Mouse (Mus musculus) neural tube, embryonic 14.5 days (tissue): ENCODE measurements around the gene Gm8369. TPM values are rescaled to one million over a fixed set of nuclear protein-coding genes. Genes with fewer than 3 reads are reported as not detected.
"Not testable (repeated sequence)": the region's sequence is repeated elsewhere in the genome, so short reads cannot be mapped to it uniquely, and the experiment has no call there.

ENCODE experiments used
- ATAC-seq: fragments of 200-750 bp; cut with Nextera tagmentation; 2 replicates; pipeline ENCODE4 v1.8.0; 2017; ENCODE audit warnings: low read depth, mild to moderate bottlenecking, moderate TSS enrichment, moderate library complexity
- H3K27ac ChIP-seq: fragments of 300-500 bp; sonication (generic); 2 replicates; pipeline ENCODE4 v1.5.1; 2014; ENCODE audit warnings: low read depth, mild to moderate bottlenecking, control low read depth, low read length, moderate library complexity, mixed read lengths
- H3K27me3 ChIP-seq: fragments of 300-500 bp; sonication (generic); 2 replicates; pipeline ENCODE4 v1.6.1; 2014; ENCODE audit warnings: low read length; ENCODE audit not compliant: control insufficient read depth, insufficient read depth
- H3K36me3 ChIP-seq: fragments of 300-500 bp; sonication (generic); 2 replicates; pipeline ENCODE4 v1.6.1; 2014; ENCODE audit warnings: low read length, mixed read lengths; ENCODE audit not compliant: control insufficient read depth, insufficient read depth
- H3K4me1 ChIP-seq: fragments of 300-500 bp; sonication (generic); 2 replicates; pipeline ENCODE4 v1.6.1; 2014; ENCODE audit warnings: low read length; ENCODE audit not compliant: control insufficient read depth, insufficient read depth
- H3K4me2 ChIP-seq: fragments of 300-500 bp; sonication (generic); 2 replicates; pipeline ENCODE4 v1.6.1; 2014; ENCODE audit warnings: mild to moderate bottlenecking, low read depth, low read length, control low read depth
- H3K4me3 ChIP-seq: fragments of 300-500 bp; sonication (generic); 2 replicates; pipeline ENCODE4 v1.5.1; 2014; ENCODE audit warnings: low read depth, low read length, control low read depth, mixed read lengths
- H3K9ac ChIP-seq: fragments of 300-500 bp; sonication (generic); replicated peaks from 2 replicates; pipeline ENCODE4 v1.6.1; 2014; ENCODE audit warnings: low read depth, mild to moderate bottlenecking, control low read depth, low read length, mixed read lengths
- H3K9me3 ChIP-seq: fragments of 300-500 bp; sonication (generic); 2 replicates; pipeline ENCODE4 v1.6.1; 2016; ENCODE audit warnings: low read length; ENCODE audit not compliant: control insufficient read depth
- WGBS: fragments of 180-500 bp; shearing (Covaris S2); extraction: QIAGEN DNeasy Blood & Tissue Kit; methylation state at CpG from one replicate; pipeline ENCODE4 v1.1.7; 2014; 5-methylcytosine and 5-hydroxymethylcytosine counted together
- polyA plus RNA-seq: library from polyadenylated mRNA; unstranded; fragments of >200 nt; fragmentation: Nextera tagmentation; extraction: Ambion mirVana; gene quantifications from 2 replicates; pipeline ENCODE4 v1.2.1, GENCODE M21; 2014

The Gm8369 gene
- polyA plus RNA-seq, 1 experiment from 2014 or later: not detected

GRCm38 (mm10) chr19:11496361-11496760 is 10.6 kb downstream of the Gm8369 start:
- Histone ChIP-seq H3K9me3 (no peaks in the 10 kb centered on the region), H3K27me3 (no peaks in the 10 kb centered on the region), H3K9ac (no peak overlapping the region), H3K36me3 (no peaks in the 10 kb centered on the region), H3K4me2 (no peak overlapping the region), H3K4me3 (no peak overlapping the region), H3K4me1 (no peaks in the 10 kb centered on the region), H3K27ac (no peak overlapping the region)
- no peak for ATAC-seq
- WGBS: 84% methylated on average over 6 of the region's 6 CpGs

GRCm38 (mm10) chr19:11497300-11497699 is 11.6 kb downstream of the Gm8369 start:
- H3K27me3 ChIP-seq, H3K4me3 ChIP-seq, H3K4me2 ChIP-seq, H3K27ac ChIP-seq, ATAC-seq, H3K4me1 ChIP-seq, H3K9me3 ChIP-seq, H3K9ac ChIP-seq, H3K36me3 ChIP-seq: not testable (repeated sequence)
- 87% methylated on average over 1 of the region's 1 CpGs for WGBS

GRCm38 (mm10) chr19:11500796-11501195 is 15.1 kb downstream of the Gm8369 start:
- H3K4me1 ChIP-seq: no peaks in the 10 kb centered on the region
- ATAC-seq: no peak
- WGBS: 98% methylated on average over 1 of the region's 1 CpGs

GRCm38 (mm10) chr19:11501326-11501725 is 15.6 kb downstream of the Gm8369 start:
- H3K9ac ChIP-seq: no peak overlapping the region
- H3K27ac ChIP-seq: no peak overlapping the region
- no peak overlapping the region for H3K4me3 ChIP-seq
- H3K27me3 ChIP-seq: no peaks in the 10 kb centered on the region
- ATAC-seq: no peak
- 93% methylated on average over 4 of the region's 4 CpGs for WGBS
- H3K4me1 ChIP-seq: no peaks in the 10 kb centered on the region
- H3K9me3 ChIP-seq: no peaks in the 10 kb centered on the region
- no peak overlapping the region for H3K4me2 ChIP-seq
- H3K36me3 ChIP-seq: no peaks in the 10 kb centered on the region

More at GRCm38 (mm10) chr19:11500796-11501195, 15.1 kb downstream of the Gm8369 start:
- Histone ChIP-seq H3K27me3 (no peaks in the 10 kb centered on the region), H3K9ac (no peak overlapping the region), H3K9me3 (no peaks in the 10 kb centered on the region), H3K4me2 (no peak overlapping the region), H3K4me3 (no peak overlapping the region), H3K27ac (no peak overlapping the region), H3K36me3 (no peaks in the 10 kb centered on the region)

GRCm38 (mm10) chr19:11504857-11505256 is 19.1 kb downstream of the Gm8369 start:
- H3K4me2 ChIP-seq: no peak overlapping the region
- H3K27me3 ChIP-seq: no peaks in the 10 kb centered on the region
- no peak overlapping the region for H3K9ac ChIP-seq
- H3K27ac ChIP-seq: no peak overlapping the region
- H3K4me3 ChIP-seq: no peak overlapping the region
- WGBS: 88% methylated on average over 1 of the region's 1 CpGs
- H3K36me3 ChIP-seq: no peaks in the 10 kb centered on the region
- no peak for ATAC-seq
- no peaks in the 10 kb centered on the region for H3K4me1 ChIP-seq
- H3K9me3 ChIP-seq: no peaks in the 10 kb centered on the region

- H3K36me3 ChIP-seq: no peaks in the 10 kb centered on the region
- H3K4me3 ChIP-seq: no peak overlapping the region
- no peak for ATAC-seq
- no peaks in the 10 kb centered on the region for H3K9me3 ChIP-seq
- no peak overlapping the region for H3K4me2 ChIP-seq
- H3K27ac ChIP-seq: no peak overlapping the region
- no peak overlapping the region for H3K9ac ChIP-seq
- no peaks in the 10 kb centered on the region for H3K27me3 ChIP-seq
- WGBS: 81% methylated on average over 1 of the region's 1 CpGs
- no peaks in the 10 kb centered on the region for H3K4me1 ChIP-seq
Measured at GRCm38 (mm10) chr19:11513458-11513857, 27.7 kb downstream of the Gm8369 start.

GRCm38 (mm10) chr19:11516246-11516645 is 30.5 kb downstream of the Gm8369 start, which contains the start of gene Ms4a6b:
Gene Ms4a6b (plus strand): TSS chr19:11516512.
- Histone ChIP-seq H3K4me1 (no peaks in the 10 kb centered on the region), H3K9me3 (no peaks in the 10 kb centered on the region)

DNA sequence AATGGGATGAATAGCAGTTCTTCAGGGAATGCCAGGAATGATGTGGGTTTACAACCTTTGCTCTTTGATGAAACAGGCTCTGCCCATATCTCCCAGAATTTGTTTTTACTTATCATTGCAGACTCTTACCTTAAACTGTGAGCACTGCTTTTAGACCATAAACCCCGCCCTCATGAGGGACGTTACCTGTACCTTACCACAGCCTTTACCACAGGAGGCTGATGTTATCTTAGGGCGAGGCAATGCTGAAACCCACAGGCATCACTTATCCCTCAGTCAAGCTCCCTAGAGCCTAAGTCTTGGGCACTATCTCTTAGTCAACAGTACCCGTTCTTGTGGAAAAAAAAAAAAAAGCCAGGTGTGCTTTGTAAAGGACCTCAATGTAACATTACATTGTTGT is 31.1 kb downstream of the Gm8369 start:
- Histone ChIP-seq H3K9me3 (no peaks in the 10 kb centered on the region), H3K9ac (no peak overlapping the region), H3K4me1 (no peaks in the 10 kb centered on the region), H3K36me3 (no peaks in the 10 kb centered on the region), H3K4me3 (no peak overlapping the region), H3K27me3 (no peaks in the 10 kb centered on the region), H3K27ac (no peak overlapping the region), H3K4me2 (no peak overlapping the region)
- ATAC-seq: no peak
- WGBS: 75% methylated on average over 4 of the region's 4 CpGs

More at GRCm38 (mm10) chr19:11516246-11516645, 30.5 kb downstream of the Gm8369 start, which contains the start of gene Ms4a6b:
- no peaks in the 10 kb centered on the region for H3K36me3 ChIP-seq
- ATAC-seq: no peak
- no peak within 1 kb of the TSS for H3K9ac ChIP-seq
- no peak within 1 kb of the TSS for H3K4me2 ChIP-seq
- no peak within 1 kb of the TSS for H3K27ac ChIP-seq
- no peaks in the 10 kb centered on the region for H3K27me3 ChIP-seq
- no peak within 1 kb of the TSS for H3K4me3 ChIP-seq

- H3K9me3 ChIP-seq, H3K4me2 ChIP-seq, H3K36me3 ChIP-seq, ATAC-seq, H3K27ac ChIP-seq, H3K27me3 ChIP-seq, H3K9ac ChIP-seq, H3K4me3 ChIP-seq, H3K4me1 ChIP-seq: not testable (repeated sequence)
- WGBS: 46% methylated on average over 1 of the region's 1 CpGs
Measured at GRCm38 (mm10) chr19:11517373-11517772, 31.6 kb downstream of the Gm8369 start.

DNA sequence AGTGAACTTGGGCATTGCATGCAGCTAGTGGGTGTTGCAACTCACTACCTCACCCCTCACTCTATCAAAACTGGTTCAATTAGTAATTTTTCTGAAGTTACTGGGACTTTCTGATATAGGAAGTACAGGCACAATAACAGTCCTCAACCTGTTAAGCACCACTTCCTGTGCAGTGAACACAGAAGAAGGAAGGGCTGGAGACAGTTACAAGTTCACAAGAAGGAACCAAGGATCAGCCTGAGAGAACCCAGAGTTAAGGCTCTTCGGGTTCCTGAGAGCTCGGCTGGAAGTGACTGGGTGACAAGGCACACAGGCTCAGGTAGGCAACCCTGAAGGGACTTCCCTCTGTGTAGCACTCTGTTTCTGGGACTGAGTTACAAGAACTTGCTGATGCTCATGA is 32.6 kb downstream of the Gm8369 start:
- not testable (repeated sequence) for H3K9ac ChIP-seq, H3K4me3 ChIP-seq, H3K27ac ChIP-seq, H3K9me3 ChIP-seq, H3K36me3 ChIP-seq, H3K4me1 ChIP-seq, H3K4me2 ChIP-seq, ATAC-seq, H3K27me3 ChIP-seq
- 97% methylated on average over 2 of the region's 2 CpGs for WGBS
